In the genomic region with DNA sequence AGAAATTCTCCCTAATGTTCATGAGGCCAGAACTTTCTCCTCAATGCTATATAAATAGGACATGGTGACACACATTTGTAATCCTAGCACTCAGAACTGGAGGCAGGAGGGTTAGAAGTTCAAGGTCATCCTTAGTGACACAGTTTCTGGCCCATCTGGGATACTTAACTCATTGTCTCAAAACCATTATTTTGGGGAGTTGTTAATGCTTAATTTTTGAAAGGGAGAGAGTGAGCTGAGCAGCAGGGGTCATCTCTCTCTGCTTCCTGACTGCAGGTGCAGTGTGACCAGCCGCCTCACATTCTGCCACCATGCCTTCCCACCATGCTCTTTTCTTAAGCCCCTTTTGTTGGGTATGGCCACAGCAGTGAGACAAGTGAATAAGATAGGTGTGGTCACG, we compare ENCODE assay signal across 21 mouse cellular contexts.
"Had no signal": no experiment of that assay in that cellular context is flagged by ENCODE, and none has a peak within 500 bp of the region (broad histone marks: within the 10 kb centered on the region; RNA-seq: fewer than 3 reads in every experiment).

No protein-coding gene starts in this region.

- H3K9me3 ChIP-seq: lung, embryonic 15.5 days; midbrain, embryonic 13.5 days; neural tube, embryonic 13.5 days; neural tube, embryonic 15.5 days had no signal

- DNase-seq: lung, adult 2 months; lung, postnatal 14 days; lung, postnatal 36 days; retina, postnatal 1 day; right cerebral cortex, adult 18-20 months; right cerebral cortex, postnatal 25 days; right cerebral cortex, postnatal 4 days; spleen, adult 18-20 months; thymus, adult 18-20 months; thymus, postnatal 14 days; thymus, postnatal 36 days had no signal

- H3K4me2 ChIP-seq: lung, embryonic 15.5 days; midbrain, embryonic 11.5 days; midbrain, embryonic 13.5 days; neural tube, embryonic 13.5 days; neural tube, embryonic 15.5 days had no signal

- H3K4me3 ChIP-seq: lung, embryonic 15.5 days; midbrain, embryonic 13.5 days; myocyte; neural tube, embryonic 13.5 days; neural tube, embryonic 15.5 days had no signal

- H3K27ac ChIP-seq: lung, embryonic 15.5 days; macrophage; midbrain, embryonic 13.5 days; neural tube, embryonic 13.5 days; neural tube, embryonic 15.5 days had no signal

- H3K4me1 ChIP-seq: megakaryocyte, embryonic 14.5 days; midbrain, embryonic 13.5 days; neural tube, embryonic 13.5 days; neural tube, embryonic 15.5 days had no signal

- ATAC-seq: lung, postnatal 0 days; midbrain, embryonic 13.5 days; midbrain, embryonic 16.5 days had no signal

- H3K27me3 ChIP-seq: lung, embryonic 15.5 days; midbrain, embryonic 13.5 days; neural tube, embryonic 13.5 days; neural tube, embryonic 15.5 days had no signal

- H3K36me3 ChIP-seq: lung, embryonic 15.5 days; neural tube, embryonic 15.5 days had no signal

- H3K9ac ChIP-seq: lung, embryonic 15.5 days; midbrain, embryonic 13.5 days; neural tube, embryonic 13.5 days; neural tube, embryonic 15.5 days had no signal
